Comparison of ENCODE assay signal across 19 mouse cellular contexts in the genomic region with DNA sequence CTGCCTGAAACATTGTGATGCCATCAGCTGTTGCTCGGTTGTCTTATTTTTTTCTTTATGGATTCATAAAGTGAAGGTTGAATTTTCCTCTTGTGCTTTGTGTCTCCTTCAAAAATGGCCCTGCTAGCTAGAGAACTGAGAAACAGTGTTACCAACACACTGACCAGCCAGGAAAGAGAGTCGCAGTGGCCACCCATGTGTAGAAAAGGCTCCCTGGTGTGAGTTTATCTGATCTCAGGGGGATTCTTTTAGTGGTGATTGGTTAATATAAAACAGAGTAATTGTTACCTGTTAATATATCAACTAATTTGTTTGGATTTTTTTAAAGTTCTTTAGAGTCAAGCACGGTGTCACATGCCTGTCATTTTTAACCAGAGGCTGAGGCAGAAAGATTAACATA. TPM values are rescaled to one million over a fixed set of nuclear protein-coding genes. Genes with fewer than 3 reads are reported as not detected.
A peak's percentile ranks its signal among the peaks of the same experiment; 100 is the strongest.
DNase-seq lines count a peak whose midpoint lies in the region; ATAC-seq and TF ChIP-seq lines count a peak whose summit lies in the region.
"Had no signal": no experiment of that assay in that cellular context is flagged by ENCODE, and none has a peak within 500 bp of the region (broad histone marks: within the 10 kb centered on the region; RNA-seq: fewer than 3 reads in every experiment).

No protein-coding gene starts in this region.

- H3K27me3 ChIP-seq in heart, embryonic 14.5 days (ENCODE audit: control insufficient read depth, insufficient read depth, low read length) = no peaks in the 10 kb centered on the region
- no peaks in the 10 kb centered on the region for H3K27me3 ChIP-seq in heart, embryonic 11.5 days (ENCODE audit: control insufficient read depth, insufficient read depth, low read length)
- peaks cover 5% of the 10 kb centered on the region; the same call in 1 of the 2 replicates for H3K27me3 ChIP-seq in liver, postnatal 0 days (ENCODE audit: insufficient read depth, low read length)
- no peaks in the 10 kb centered on the region for H3K27me3 ChIP-seq in liver, embryonic 11.5 days (replicated peaks; ENCODE audit: control insufficient read depth, insufficient read depth, low read length)
- H3K27me3 ChIP-seq: embryonic facial prominence, embryonic 13.5 days; forebrain, embryonic 12.5 days; hindbrain, embryonic 12.5 days had no signal

- peak; percentile 17 for DNase-seq in kidney, adult 9 months
- DNase-seq in kidney, postnatal 4 days = no peak
- peak; percentile 4 for DNase-seq in liver, postnatal 0 days
- no peak for DNase-seq in liver, embryonic 11.5 days (ENCODE audit: low spot score)
- DNase-seq: adrenal gland, adult 2 months; adrenal gland, postnatal 25 days; cerebellum, adult 18-20 months; cerebellum, adult 9-11 months; cerebellum, postnatal 36 days; gastrocnemius, postnatal 10 days; heart, adult 18-20 months had no signal

- 54% methylated on average over 3 of the region's 3 CpGs for WGBS in heart, embryonic 14.5 days
- 58% methylated on average over 3 of the region's 3 CpGs for WGBS in heart, embryonic 11.5 days (ENCODE audit: insufficient replicate concordance)
- WGBS in liver, postnatal 0 days (ENCODE audit: insufficient replicate concordance) = 63% methylated on average over 3 of the region's 3 CpGs
- whole genome bisulfite sequencing in liver, embryonic 11.5 days = 71% methylated on average over 3 of the region's 3 CpGs

- H3K4me1 ChIP-seq in heart, embryonic 14.5 days (ENCODE audit: control insufficient read depth in 2 of 2, insufficient read depth in 2 of 2, low read length in 2 of 2) = peaks cover 29 to 42% of the 10 kb centered on the region in 2 experiments
- peaks cover 29% of the 10 kb centered on the region for H3K4me1 ChIP-seq in heart, embryonic 11.5 days (ENCODE audit: control insufficient read depth, insufficient read depth, low read length)
- peaks cover 4% of the 10 kb centered on the region; the same call in 1 of the 2 replicates for H3K4me1 ChIP-seq in liver, postnatal 0 days (ENCODE audit: insufficient read depth)
- H3K4me1 ChIP-seq in liver, embryonic 11.5 days (replicated peaks; ENCODE audit: control insufficient read depth, insufficient read depth, low read length) = no peaks in the 10 kb centered on the region
- H3K4me1 ChIP-seq: forebrain, embryonic 12.5 days; hindbrain, embryonic 12.5 days had no signal

- no peak overlapping the region for H3K9ac ChIP-seq in heart, embryonic 14.5 days (ENCODE audit: low read length)
- no peak overlapping the region for H3K9ac ChIP-seq in heart, embryonic 11.5 days (ENCODE audit: low read depth, low read length)
- H3K9ac ChIP-seq in liver, postnatal 0 days (replicated peaks) = no peak overlapping the region
- H3K9ac ChIP-seq in liver, embryonic 11.5 days (ENCODE audit: low read depth, low read length) = no peak overlapping the region
- H3K9ac ChIP-seq: embryonic facial prominence, embryonic 13.5 days; forebrain, embryonic 12.5 days; hindbrain, embryonic 12.5 days had no signal

- no peak for ATAC-seq in heart, embryonic 14.5 days (ENCODE audit: insufficient number of reproducible peaks, insufficient read depth, low FRiP score, low read depth)
- ATAC-seq in heart, embryonic 11.5 days (replicated peaks; ENCODE audit: insufficient number of reproducible peaks, low FRiP score, low TSS enrichment) = no peak
- no peak for ATAC-seq in liver, postnatal 0 days
- no peak for ATAC-seq in liver, embryonic 11.5 days (replicated peaks; ENCODE audit: low FRiP score)
- ATAC-seq: forebrain, embryonic 16.5 days; hindbrain, embryonic 16.5 days; inflammation-experienced regulatory T-cells, adult 6 months had no signal

- no peak for TF ChIP-seq CTCF in liver, postnatal 0 days (IDR thresholded peaks at IDR 0.05; ENCODE audit: low read depth)

- H3K27ac ChIP-seq in heart, embryonic 14.5 days (replicated peaks in 1 of 2; ENCODE audit: control insufficient read depth in 1 of 2, insufficient read depth in 1 of 2, low read depth in 2 of 2, low read length in 2 of 2) = peak overlapping the region; percentile 25 to 41
- H3K27ac ChIP-seq in heart, embryonic 11.5 days (ENCODE audit: low read depth, low read length) = no peak overlapping the region
- no peak overlapping the region for H3K27ac ChIP-seq in liver, postnatal 0 days (ENCODE audit: low read depth)
- no peak overlapping the region for H3K27ac ChIP-seq in liver, embryonic 11.5 days (ENCODE audit: low read depth, low read length)
- H3K27ac ChIP-seq: embryonic facial prominence, embryonic 13.5 days; forebrain, embryonic 12.5 days; hindbrain, embryonic 12.5 days had no signal

- TF ChIP-seq EP300 in liver, postnatal 0 days (IDR thresholded peaks at IDR 0.05; ENCODE audit: low read depth) = no peak

- no peak overlapping the region for H3K4me3 ChIP-seq in heart, embryonic 14.5 days (ENCODE audit: control insufficient read depth in 1 of 2, insufficient read depth in 1 of 2, low read depth in 1 of 2, low read length in 2 of 2)
- H3K4me3 ChIP-seq in heart, embryonic 11.5 days (ENCODE audit: low read depth, low read length) = no peak overlapping the region
- no peak overlapping the region for H3K4me3 ChIP-seq in liver, postnatal 0 days (ENCODE audit: low read depth, low read length)
- H3K4me3 ChIP-seq in liver, embryonic 11.5 days (ENCODE audit: low read depth, low read length) = no peak overlapping the region
- H3K4me3 ChIP-seq: embryonic facial prominence, embryonic 13.5 days; forebrain, embryonic 12.5 days; hindbrain, embryonic 12.5 days had no signal

- no peaks in the 10 kb centered on the region for H3K9me3 ChIP-seq in heart, embryonic 14.5 days (ENCODE audit: control insufficient read depth, low read length)
- H3K9me3 ChIP-seq in heart, embryonic 11.5 days (replicated peaks; ENCODE audit: control insufficient read depth, low read length) = no peaks in the 10 kb centered on the region
- H3K9me3 ChIP-seq in liver, postnatal 0 days (ENCODE audit: low read length) = no peaks in the 10 kb centered on the region
- no peaks in the 10 kb centered on the region for H3K9me3 ChIP-seq in liver, embryonic 11.5 days (ENCODE audit: control insufficient read depth, low read length)
- H3K9me3 ChIP-seq: embryonic facial prominence, embryonic 13.5 days; forebrain, embryonic 12.5 days; hindbrain, embryonic 12.5 days had no signal

- no peaks in the 10 kb centered on the region for H3K36me3 ChIP-seq in heart, embryonic 14.5 days (ENCODE audit: control insufficient read depth, insufficient read depth, low read length)
- no peaks in the 10 kb centered on the region for H3K36me3 ChIP-seq in heart, embryonic 11.5 days (ENCODE audit: control insufficient read depth, insufficient read depth, low read length)
- H3K36me3 ChIP-seq in liver, postnatal 0 days (replicated peaks; ENCODE audit: insufficient read depth, low read length) = no peaks in the 10 kb centered on the region
- no peaks in the 10 kb centered on the region for H3K36me3 ChIP-seq in liver, embryonic 11.5 days (ENCODE audit: control insufficient read depth, insufficient read depth, low read length)
- H3K36me3 ChIP-seq: embryonic facial prominence, embryonic 13.5 days; forebrain, embryonic 12.5 days; hindbrain, embryonic 12.5 days had no signal

- H3K4me2 ChIP-seq in heart, embryonic 14.5 days (ENCODE audit: low read length) = no peak overlapping the region
- no peak overlapping the region for H3K4me2 ChIP-seq in heart, embryonic 11.5 days
- no peak overlapping the region for H3K4me2 ChIP-seq in liver, postnatal 0 days (ENCODE audit: low read depth, low read length)
- no peak overlapping the region for H3K4me2 ChIP-seq in liver, embryonic 11.5 days
- H3K4me2 ChIP-seq: embryonic facial prominence, embryonic 13.5 days; forebrain, embryonic 12.5 days; hindbrain, embryonic 12.5 days had no signal

RNA-seq across cellular contexts. Expression of a gene that starts 33.2 kb away (rescaled TPM):
- 16.1 and 16.6 TPM in 2 replicates for polyA plus RNA-seq in heart, embryonic 14.5 days (2014; fragmentation: Nextera tagmentation; extraction: Ambion mirVana)
- 16.1 and 19.3 TPM in 2 replicates for polyA plus RNA-seq in heart, embryonic 11.5 days (2014; fragmentation: Nextera tagmentation; extraction: Ambion mirVana)
- 2.7 and 2.9 TPM in 2 replicates for polyA plus RNA-seq in liver, postnatal 0 days (2015; fragmentation: Nextera tagmentation; extraction: Ambion mirVana)
- polyA plus RNA-seq in liver, embryonic 11.5 days (2014; fragmentation: Nextera tagmentation; extraction: Ambion mirVana) = 9.2 and 10.2 TPM in 2 replicates

Comparison
In these comparisons a context has a peak if more than half of its experiments do, and no peak if none do; other contexts are left out.
1. H3K27ac ChIP-seq: peak in heart, embryonic 14.5 days (2 of 2); none in heart, embryonic 11.5 days (single experiment), liver, postnatal 0 days (single experiment) and liver, embryonic 11.5 days (single experiment).
2. DNase-seq: peak in kidney, adult 9 months (single experiment) and liver, postnatal 0 days (single experiment); none in kidney, postnatal 4 days (0 of 2) and liver, embryonic 11.5 days (single experiment).